Mouse (Mus musculus): ENCODE data around the gene Mrgpra2b. TPM values are rescaled to one million over a fixed set of nuclear protein-coding genes. Genes with fewer than 3 reads are reported as not detected.

Gene Mrgpra2b
- polyA plus RNA-seq (2014; fragmentation: Illumina TruSeq; extraction: RNeasy Lipid Tissue Mini Kit (QIAGEN cat#74804)), result not detected

GRCm38 (mm10) chr7:47528762-47529161 lies at the start of gene Mrgpra2b:
TSS of gene Mrgpra2b (minus strand) at chr7:47528862.

GRCm38 (mm10) chr7:47452015-47452414 lies 76.6 kb downstream of the Mrgpra2b start, which contains the start of gene Mrgpra2a:
TSS of gene Mrgpra2a (minus strand) at chr7:47452139.

Other genes with a start within 250 kb of the Mrgpra2b start
- not detected for gene Mrgpra1, start 174.6 kb downstream of the Mrgpra2b start, polyA plus RNA-seq (2014; fragmentation: Illumina TruSeq; extraction: RNeasy Lipid Tissue Mini Kit (QIAGEN cat#74804))
- not detected for gene Mrgpra2a, start 76.7 kb downstream of the Mrgpra2b start, polyA plus RNA-seq (2014; fragmentation: Illumina TruSeq; extraction: RNeasy Lipid Tissue Mini Kit (QIAGEN cat#74804))
- not detected for gene Mrgpra3, start 72.5 kb upstream of the Mrgpra2b start, polyA plus RNA-seq (2014; fragmentation: Illumina TruSeq; extraction: RNeasy Lipid Tissue Mini Kit (QIAGEN cat#74804))